Mouse (Mus musculus): ENCODE measurements around the gene Golga2. TPM values are rescaled to one million over a fixed set of nuclear protein-coding genes. Genes with fewer than 3 reads are reported as not detected.

Golga2 gene
- total and polyA plus RNA-seq, 2 experiments from 2014 or later: 23.4 to 46.7 TPM

DNA sequence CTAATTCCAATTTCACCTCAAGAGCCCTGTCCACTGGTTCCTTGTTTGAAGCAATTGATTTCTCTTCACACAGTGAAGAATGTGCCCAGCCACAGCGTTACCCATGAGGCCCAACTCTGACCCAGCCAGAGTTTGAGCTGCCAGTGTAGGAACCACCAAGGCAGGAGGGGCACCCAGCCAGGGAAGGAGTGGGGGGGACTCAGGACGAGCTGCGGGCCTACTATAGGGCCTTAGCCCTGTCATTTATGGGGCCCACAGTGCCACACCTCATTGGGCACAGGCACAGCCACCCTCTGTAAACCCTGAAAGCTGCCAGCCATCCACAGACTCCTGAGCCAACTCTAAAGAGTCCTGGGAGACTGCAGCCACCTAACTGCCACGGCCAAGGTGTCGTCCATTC is 32.6 kb upstream of the Golga2 start:
- no peak overlapping the region for H3K9ac ChIP-seq (replicated peaks; ENCODE audit: low read depth, low read length)
- H3K9me3 ChIP-seq (replicated peaks; ENCODE audit: control insufficient read depth, low read length): no peaks in the 10 kb centered on the region
- H3K4me3 ChIP-seq (ENCODE audit: low read depth, low read length): no peak overlapping the region
- DNase-seq (ENCODE audit: low spot score) (no peak), ATAC-seq (ENCODE audit: insufficient read depth, low read depth) (no peak)
- no peak overlapping the region for H3K4me2 ChIP-seq (ENCODE audit: low read depth, low read length)
- peaks cover 7% of the 10 kb centered on the region for H3K4me1 ChIP-seq (ENCODE audit: control insufficient read depth, insufficient read depth)
- no peak overlapping the region for H3K27ac ChIP-seq (ENCODE audit: low read depth)
- no peak for TF ChIP-seq CTCF (IDR thresholded peaks at IDR 0.05; ENCODE audit: low read depth)
- H3K36me3 ChIP-seq (replicated peaks; ENCODE audit: control insufficient read depth, insufficient read depth, low read length): peaks cover 55% of the 10 kb centered on the region
- WGBS: 82% methylated on average over 5 of the region's 5 CpGs
- H3K27me3 ChIP-seq (ENCODE audit: control insufficient read depth, insufficient read depth, low read length): no peaks in the 10 kb centered on the region

DNA sequence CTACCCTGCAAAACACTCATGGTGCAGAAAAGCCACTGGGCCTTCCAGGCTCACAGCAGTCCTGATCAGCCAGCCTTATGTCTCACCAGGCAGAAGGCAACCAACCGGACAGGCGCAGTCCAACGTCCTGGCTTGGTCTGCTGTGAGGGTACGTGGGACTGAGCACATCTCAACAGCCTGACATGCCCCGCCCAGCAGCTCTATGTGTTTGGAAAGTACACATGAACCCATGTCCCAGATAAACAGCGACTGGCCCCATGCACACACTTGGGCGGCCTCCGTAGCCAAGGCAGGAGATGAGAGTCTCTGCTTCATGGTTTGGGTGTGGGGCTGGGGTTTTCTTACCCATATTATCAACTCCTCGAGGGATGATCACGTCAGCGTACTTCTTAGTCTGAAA is 30.9 kb upstream of the Golga2 start:
- 90% methylated on average over 11 of the region's 11 CpGs for WGBS
- Histone ChIP-seq H3K4me2 (ENCODE audit: low read depth, low read length) (no peak overlapping the region), H3K27ac (ENCODE audit: low read depth) (no peak overlapping the region), H3K4me3 (ENCODE audit: low read depth, low read length) (no peak overlapping the region), H3K4me1 (ENCODE audit: control insufficient read depth, insufficient read depth) (peaks cover 7% of the 10 kb centered on the region), H3K36me3 (replicated peaks; ENCODE audit: control insufficient read depth, insufficient read depth, low read length) (peaks cover 51% of the 10 kb centered on the region), H3K9me3 (replicated peaks; ENCODE audit: control insufficient read depth, low read length) (no peaks in the 10 kb centered on the region), H3K9ac (replicated peaks; ENCODE audit: low read depth, low read length) (no peak overlapping the region), H3K27me3 (ENCODE audit: control insufficient read depth, insufficient read depth, low read length) (no peaks in the 10 kb centered on the region)
- TF ChIP-seq EP300 (IDR thresholded peaks at IDR 0.05; ENCODE audit: low read depth): no peak
- TF ChIP-seq CTCF (IDR thresholded peaks at IDR 0.05; ENCODE audit: low read depth): no peak
- no peak for DNase-seq (ENCODE audit: low spot score)
- ATAC-seq (ENCODE audit: insufficient read depth, low read depth): no peak

DNA sequence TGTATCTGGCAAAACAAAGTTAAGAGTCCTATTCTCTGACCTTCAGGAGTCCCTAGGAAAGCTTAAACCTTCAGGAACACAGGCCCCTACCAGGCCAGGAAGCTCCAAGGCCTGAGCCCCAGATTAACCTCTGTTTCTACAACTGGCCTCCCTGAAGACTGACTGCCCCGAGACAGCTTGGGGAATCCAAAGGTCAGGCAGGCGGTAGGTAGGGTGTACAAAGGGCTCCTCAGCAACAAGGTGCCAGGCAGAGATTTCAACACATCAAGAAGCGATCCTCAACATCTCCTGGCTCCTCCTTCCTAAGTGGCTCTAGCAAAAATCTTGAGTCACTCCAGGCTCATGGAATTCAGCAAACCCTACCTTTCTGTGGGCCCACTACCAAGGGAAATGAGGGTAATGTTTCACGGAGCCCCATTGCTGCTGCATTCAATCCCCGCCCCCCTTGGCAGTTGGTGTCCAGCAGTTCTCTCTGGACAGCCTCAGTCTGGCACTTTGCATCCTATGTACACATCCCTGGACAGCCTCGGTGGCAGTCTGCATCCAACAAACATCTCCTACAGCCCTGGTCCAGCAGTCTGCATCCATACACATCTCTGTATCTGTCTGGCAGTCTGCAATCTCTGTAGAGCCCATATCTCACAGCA is 28.2 kb upstream of the Golga2 start:
- H3K27me3 ChIP-seq (ENCODE audit: control insufficient read depth, insufficient read depth, low read length): no peaks in the 10 kb centered on the region
- no peaks in the 10 kb centered on the region for H3K9me3 ChIP-seq (replicated peaks; ENCODE audit: control insufficient read depth, low read length)
- WGBS: 49% methylated on average over 6 of the region's 6 CpGs
- H3K4me3 ChIP-seq (ENCODE audit: low read depth, low read length): peak overlapping the region; percentile 95
- TF ChIP-seq CTCF (IDR thresholded peaks at IDR 0.05; ENCODE audit: low read depth): no peak
- TF ChIP-seq EP300 (IDR thresholded peaks at IDR 0.05; ENCODE audit: low read depth): no peak
- peak overlapping the region; percentile 86 for H3K4me2 ChIP-seq (ENCODE audit: low read depth, low read length)
- DNase-seq (ENCODE audit: low spot score) (no peak), ATAC-seq (ENCODE audit: insufficient read depth, low read depth) (no peak)
- H3K9ac ChIP-seq (replicated peaks; ENCODE audit: low read depth, low read length): peak overlapping the region; percentile 81
- peaks cover 7% of the 10 kb centered on the region for H3K4me1 ChIP-seq (ENCODE audit: control insufficient read depth, insufficient read depth)
- peaks cover 33% of the 10 kb centered on the region for H3K36me3 ChIP-seq (replicated peaks; ENCODE audit: control insufficient read depth, insufficient read depth, low read length)
- no peak overlapping the region; the same call in 1 of the 2 replicates for H3K27ac ChIP-seq (ENCODE audit: low read depth)

DNA sequence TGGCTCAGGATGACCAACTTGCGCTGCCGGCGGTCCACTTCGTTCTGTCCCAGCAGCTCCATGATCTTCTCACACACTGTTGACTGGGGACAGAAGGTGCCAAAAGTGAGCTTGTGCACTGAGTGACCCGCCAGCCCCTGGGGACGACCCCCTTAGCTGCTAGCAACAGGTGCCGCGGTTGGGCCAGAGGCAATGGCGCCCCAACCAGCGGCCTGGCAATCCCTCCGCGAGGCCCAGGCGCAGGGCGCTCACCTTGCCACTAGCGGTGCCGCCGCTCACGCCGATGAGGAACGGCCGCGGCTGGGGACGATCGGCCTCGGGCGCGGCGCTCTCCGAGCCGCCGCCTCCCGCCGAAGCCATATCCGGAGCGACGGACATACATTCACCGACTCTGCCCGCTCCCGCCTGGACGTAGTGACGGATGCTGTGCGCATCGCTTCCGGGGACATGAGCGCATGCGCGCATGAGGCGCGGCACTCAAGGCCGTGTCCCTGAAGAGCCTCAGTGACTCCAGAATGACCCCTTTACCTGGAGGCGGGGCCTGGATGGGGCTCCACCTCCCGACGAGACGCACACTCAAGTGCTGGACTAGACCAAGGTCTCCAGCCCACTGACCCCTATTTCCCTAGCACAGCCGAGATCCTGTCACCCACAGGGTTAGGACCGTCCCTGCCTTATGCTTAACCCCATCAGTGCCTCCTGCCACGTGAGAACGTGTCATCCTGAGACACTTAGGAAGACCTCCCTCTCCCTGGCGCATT is 27.3 kb upstream of the Golga2 start, which contains the start of gene Uck1:
TSS of gene Uck1 (minus strand) at position 503 of the 761 bp plus-strand sequence.
- Histone ChIP-seq H3K9me3 (replicated peaks; ENCODE audit: control insufficient read depth, low read length) (no peaks in the 10 kb centered on the region), H3K4me1 (ENCODE audit: control insufficient read depth, insufficient read depth) (peaks cover 7% of the 10 kb centered on the region), H3K4me2 (ENCODE audit: low read depth, low read length) (peak within 1 kb of the TSS; percentile 86), H3K9ac (replicated peaks; ENCODE audit: low read depth, low read length) (peak within 1 kb of the TSS; percentile 81), H3K27ac (ENCODE audit: low read depth) (peak within 1 kb of the TSS; percentile 77), H3K27me3 (ENCODE audit: control insufficient read depth, insufficient read depth, low read length) (no peaks in the 10 kb centered on the region), H3K36me3 (replicated peaks; ENCODE audit: control insufficient read depth, insufficient read depth, low read length) (peaks cover 25% of the 10 kb centered on the region), H3K4me3 (ENCODE audit: low read depth, low read length) (peak within 1 kb of the TSS; percentile 95)
- DNase-seq (ENCODE audit: low spot score) (peak; percentile 84), ATAC-seq (ENCODE audit: insufficient read depth, low read depth) (peak; percentile 96)
- under 1% methylated on average over 58 of the region's 59 CpGs for WGBS
- TF ChIP-seq EP300 (IDR thresholded peaks at IDR 0.05; ENCODE audit: low read depth) (no peak), CTCF (IDR thresholded peaks at IDR 0.05; ENCODE audit: low read depth) (no peak; the same call in 1 of the 2 replicates)

DNA sequence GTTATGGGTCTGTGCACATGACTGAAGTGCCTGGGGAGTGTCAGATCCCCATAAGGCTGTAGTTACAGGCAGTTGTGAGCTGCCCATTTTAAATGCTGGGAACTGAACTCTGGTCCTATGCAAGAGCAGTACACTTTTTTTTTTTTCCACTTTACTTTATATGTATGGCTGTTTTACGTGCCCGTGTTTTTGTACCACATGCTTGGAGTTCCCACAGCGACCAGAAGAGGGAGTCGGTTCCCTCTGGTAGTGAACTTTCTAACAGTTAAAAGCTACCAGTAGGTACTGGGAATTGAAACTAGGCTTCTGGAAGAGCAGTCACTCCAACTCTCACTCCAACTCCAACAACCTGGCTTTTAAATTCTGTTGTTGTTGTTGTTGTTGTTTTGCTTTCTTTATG is 26.5 kb upstream of the Golga2 start:
- Histone ChIP-seq H3K36me3 (replicated peaks; ENCODE audit: control insufficient read depth, insufficient read depth, low read length) (peaks cover 25% of the 10 kb centered on the region), H3K4me1 (ENCODE audit: control insufficient read depth, insufficient read depth) (peaks cover 7% of the 10 kb centered on the region), H3K27me3 (ENCODE audit: control insufficient read depth, insufficient read depth, low read length) (no peaks in the 10 kb centered on the region), H3K4me3 (ENCODE audit: low read depth, low read length) (no peak overlapping the region), H3K9ac (replicated peaks; ENCODE audit: low read depth, low read length) (no peak overlapping the region), H3K9me3 (replicated peaks; ENCODE audit: control insufficient read depth, low read length) (no peaks in the 10 kb centered on the region), H3K4me2 (ENCODE audit: low read depth, low read length) (no peak overlapping the region; the same call in 1 of the 2 replicates), H3K27ac (ENCODE audit: low read depth) (no peak overlapping the region)
- no peak for ATAC-seq (ENCODE audit: insufficient read depth, low read depth)
- no peak for DNase-seq (ENCODE audit: low spot score)
- TF ChIP-seq CTCF (IDR thresholded peaks at IDR 0.05; ENCODE audit: low read depth): peak; percentile 23; the same call in 1 of the 2 replicates
- no peak for TF ChIP-seq EP300 (IDR thresholded peaks at IDR 0.05; ENCODE audit: low read depth)
- whole genome bisulfite sequencing: 36% methylated on average over 4 of the region's 4 CpGs

Measured in heart, postnatal 0 days (tissue).